Mouse (Mus musculus): ENCODE measurements around the gene Ptprg.

The Ptprg gene

GRCm38 (mm10) chr14:12124682-12125081, 571.4 kb downstream of the Ptprg start:
- DNase-seq (ENCODE audit: extremely low read depth, low read depth, low spot score) = no peak

DNA sequence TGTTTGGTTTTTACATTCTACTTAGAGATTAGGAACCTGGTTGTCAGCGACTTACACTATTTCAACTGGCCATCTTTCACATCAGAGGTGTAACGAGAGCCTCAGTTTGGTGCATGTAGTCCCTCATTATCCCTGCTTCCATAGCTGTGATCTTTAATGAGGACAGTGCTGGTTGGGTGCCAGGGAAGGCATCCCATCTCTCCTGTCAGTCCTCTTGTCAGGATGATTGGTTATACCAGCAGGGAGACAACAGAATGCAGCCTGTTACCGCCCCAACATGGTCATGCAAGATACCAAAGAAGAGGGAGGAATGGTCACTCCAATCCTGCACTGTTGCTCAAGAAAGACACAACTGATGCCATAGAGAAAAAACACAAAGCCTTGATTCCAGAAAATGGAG, 574.6 kb downstream of the Ptprg start:
- DNase-seq (ENCODE audit: extremely low read depth, low read depth, low spot score) = no peak

GRCm38 (mm10) chr14:12132046-12132615, 578.8 kb downstream of the Ptprg start:
- no peak for DNase-seq (ENCODE audit: extremely low read depth, low read depth, low spot score)

DNA sequence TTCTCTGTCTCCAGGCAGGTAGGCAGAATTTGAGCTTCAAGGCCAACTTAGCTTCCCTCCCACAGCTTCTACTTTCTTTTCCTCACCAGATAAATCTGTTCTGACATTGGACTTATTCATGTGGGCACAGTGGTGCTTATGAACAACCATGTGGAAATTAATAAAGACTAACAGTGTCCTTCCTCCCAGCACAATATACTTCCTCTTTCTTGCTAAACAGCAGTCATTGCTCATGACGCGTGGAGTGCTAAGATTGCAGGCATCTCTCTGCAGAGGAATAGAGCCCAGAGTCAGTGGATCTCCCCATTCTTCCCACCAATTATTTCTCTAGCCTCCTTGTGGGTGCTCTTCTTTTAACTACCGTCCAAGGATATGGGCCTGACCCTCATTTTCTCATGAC, 579.8 kb downstream of the Ptprg start:
- DNase-seq (ENCODE audit: extremely low read depth, low read depth, low spot score) = no peak

DNA sequence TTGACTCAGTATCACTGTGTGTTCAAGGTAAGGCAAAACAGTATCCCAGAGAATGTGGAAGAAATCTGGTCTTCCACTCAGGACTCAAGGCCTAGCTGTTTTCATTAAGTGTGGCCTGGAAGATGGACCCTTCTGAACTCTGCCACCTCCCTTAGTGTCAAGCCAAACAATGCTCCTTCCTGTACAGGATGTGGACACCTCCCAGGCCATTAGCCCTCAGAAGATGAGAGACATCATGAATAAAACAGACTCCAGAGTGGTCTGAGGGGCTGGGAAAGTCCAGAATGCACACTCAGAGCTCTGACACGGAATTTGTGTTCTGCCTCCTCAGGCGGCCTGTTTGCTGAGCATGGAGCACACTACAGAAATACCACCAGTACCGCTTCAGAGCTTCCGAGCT, 581.2 kb downstream of the Ptprg start:
- DNase-seq (ENCODE audit: extremely low read depth, low read depth, low spot score) = no peak

DNA sequence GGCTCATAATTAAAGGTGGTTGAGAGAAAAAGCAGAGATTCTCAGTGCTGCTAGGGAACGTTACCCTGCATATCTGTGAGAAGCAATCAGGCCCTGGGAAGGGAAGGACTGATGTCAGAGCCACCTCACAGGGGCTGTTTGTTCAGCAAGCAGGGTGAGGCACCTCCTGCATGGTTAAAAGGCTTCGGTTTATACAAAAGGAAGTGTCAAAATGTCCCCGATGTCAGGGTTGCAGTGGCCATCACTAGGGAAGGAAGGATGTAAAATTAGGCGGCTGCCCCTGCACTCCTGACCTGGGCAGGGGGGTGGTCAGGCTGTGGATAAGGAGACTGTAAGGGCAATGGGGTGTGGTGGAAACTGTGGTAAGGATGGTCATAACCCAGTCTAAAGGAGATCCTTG, 583.2 kb downstream of the Ptprg start:
- no peak for DNase-seq (ENCODE audit: extremely low read depth, low read depth, low spot score)

GRCm38 (mm10) chr14:12139643-12140481, 586.5 kb downstream of the Ptprg start:
- no peak for DNase-seq (ENCODE audit: extremely low read depth, low read depth, low spot score)

- DNase-seq (ENCODE audit: extremely low read depth, low read depth, low spot score) = no peak
These were observed 590.7 kb downstream of the Ptprg start for GRCm38 (mm10) chr14:12143941-12144485.

GRCm38 (mm10) chr14:12145919-12146318, 592.6 kb downstream of the Ptprg start:
- no peak for DNase-seq (ENCODE audit: extremely low read depth, low read depth, low spot score)

DNA sequence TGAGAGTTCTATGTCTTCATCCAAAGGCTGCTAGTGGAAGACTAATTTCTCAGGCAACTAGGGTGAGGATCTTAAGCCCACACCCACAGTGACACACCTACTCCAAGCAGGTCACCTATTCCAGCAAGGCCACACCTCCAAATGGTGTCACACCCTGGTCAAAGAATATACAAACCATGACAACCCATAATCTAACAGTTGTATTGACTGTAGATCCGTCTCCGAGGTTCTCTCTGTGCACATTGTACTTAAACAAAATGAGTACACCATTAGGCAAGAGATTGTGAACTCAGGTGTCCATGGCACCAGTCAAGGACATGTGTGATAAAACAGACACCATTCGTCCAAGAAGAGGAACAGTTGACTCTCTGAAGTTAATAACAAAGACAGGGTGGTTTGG, 596.2 kb downstream of the Ptprg start:
- DNase-seq (ENCODE audit: extremely low read depth, low read depth, low spot score) = no peak

DNA sequence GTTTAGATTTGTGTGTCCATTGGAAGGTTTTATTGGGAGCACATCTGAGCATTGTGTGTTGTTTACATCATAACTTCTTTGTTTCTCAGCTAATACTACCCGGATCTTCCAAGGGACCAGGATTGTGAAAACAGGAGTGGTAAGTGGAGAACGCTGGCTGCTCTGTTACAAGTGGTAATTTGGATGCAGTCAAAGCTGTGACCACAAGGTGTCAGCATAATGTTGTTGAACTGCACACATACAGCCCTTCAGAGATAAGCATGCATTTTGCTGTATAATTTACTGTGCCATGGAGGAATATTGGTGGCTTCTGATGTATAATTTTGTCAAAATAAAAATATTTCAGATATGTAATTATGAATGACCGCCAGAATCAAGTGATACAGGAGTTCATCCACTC, 598.6 kb downstream of the Ptprg start:
- DNase-seq (ENCODE audit: extremely low read depth, low read depth, low spot score) = no peak

GRCm38 (mm10) chr14:12152748-12153147, 599.4 kb downstream of the Ptprg start:
- no peak for DNase-seq (ENCODE audit: extremely low read depth, low read depth, low spot score)

DNA sequence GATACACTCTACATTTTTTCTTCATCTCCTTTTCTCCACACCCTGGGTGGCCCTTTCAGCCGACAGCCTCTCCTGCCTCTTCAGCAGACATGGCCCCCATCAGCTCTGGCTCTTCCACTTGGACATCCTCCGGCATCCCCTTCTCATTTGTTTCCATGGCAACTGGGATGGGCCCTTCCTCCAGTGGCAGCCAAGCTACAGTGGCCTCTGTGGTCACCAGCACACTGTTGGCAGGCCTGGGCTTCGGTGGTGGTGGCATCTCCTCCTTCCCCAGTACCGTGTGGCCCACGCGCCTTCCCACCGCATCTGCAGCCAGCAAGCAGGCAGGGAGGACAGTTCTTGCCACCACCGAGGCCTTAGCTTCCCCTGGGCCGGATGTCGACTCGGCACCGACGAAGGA, 600.3 kb downstream of the Ptprg start:
- DNase-seq (ENCODE audit: extremely low read depth, low read depth, low spot score) = no peak

- no peak for DNase-seq (ENCODE audit: extremely low read depth, low read depth, low spot score)
These were observed 608.5 kb downstream of the Ptprg start for GRCm38 (mm10) chr14:12161738-12162310.

- DNase-seq (ENCODE audit: extremely low read depth, low read depth, low spot score) = no peak
These were observed 609.1 kb downstream of the Ptprg start for GRCm38 (mm10) chr14:12162331-12162854.

DNA sequence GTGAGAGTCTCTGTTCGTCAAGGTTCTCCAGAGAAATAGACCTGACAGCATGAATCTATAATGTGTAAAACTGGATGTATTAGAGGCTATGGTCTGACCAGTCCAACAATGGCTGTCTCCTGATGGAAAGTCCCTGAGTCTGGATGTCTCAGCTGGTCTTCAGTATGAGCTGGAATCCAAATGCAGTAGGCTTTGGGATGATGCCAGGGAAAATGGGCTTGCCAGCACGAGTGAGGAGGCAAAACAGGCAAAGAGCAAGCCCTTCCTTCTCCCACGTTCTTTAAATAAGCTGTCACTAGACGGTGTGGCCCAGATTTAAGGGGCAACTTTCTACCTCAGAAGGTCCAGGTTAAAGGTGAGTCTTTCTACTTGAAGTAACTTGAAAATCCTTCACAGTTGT, 609.9 kb downstream of the Ptprg start:
- no peak for DNase-seq (ENCODE audit: extremely low read depth, low read depth, low spot score)

- DNase-seq (ENCODE audit: extremely low read depth, low read depth, low spot score) = no peak
These were observed 613.9 kb downstream of the Ptprg start for GRCm38 (mm10) chr14:12167215-12167614.

- no peak for DNase-seq (ENCODE audit: extremely low read depth, low read depth, low spot score)
These were observed 614.3 kb downstream of the Ptprg start for GRCm38 (mm10) chr14:12167651-12168050.

GRCm38 (mm10) chr14:12177436-12177835, 624.1 kb downstream of the Ptprg start:
- no peak for DNase-seq (ENCODE audit: extremely low read depth, low read depth, low spot score)

DNA sequence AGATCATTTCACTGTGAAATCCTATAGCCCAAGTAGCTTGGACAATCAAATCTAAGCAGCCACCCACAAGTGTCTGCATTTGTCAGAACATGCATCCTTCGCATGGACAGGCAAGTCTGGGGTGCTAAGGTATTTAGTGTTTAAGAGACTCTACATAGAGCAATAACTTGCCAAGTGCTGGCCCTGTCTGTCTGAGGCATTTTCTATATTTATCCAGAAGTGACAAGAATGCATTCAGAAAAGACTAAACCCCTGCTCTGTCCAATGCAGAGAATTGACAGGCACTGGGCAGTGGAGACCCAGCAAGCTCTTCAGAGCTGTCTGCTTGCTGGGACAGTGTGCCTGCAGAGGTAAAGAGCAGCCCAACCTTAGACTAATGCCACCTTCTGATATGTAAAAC, 625.3 kb downstream of the Ptprg start:
- no peak for DNase-seq (ENCODE audit: extremely low read depth, low read depth, low spot score)

GRCm38 (mm10) chr14:12180116-12180515, 626.8 kb downstream of the Ptprg start:
- no peak for DNase-seq (ENCODE audit: extremely low read depth, low read depth, low spot score)

DNA sequence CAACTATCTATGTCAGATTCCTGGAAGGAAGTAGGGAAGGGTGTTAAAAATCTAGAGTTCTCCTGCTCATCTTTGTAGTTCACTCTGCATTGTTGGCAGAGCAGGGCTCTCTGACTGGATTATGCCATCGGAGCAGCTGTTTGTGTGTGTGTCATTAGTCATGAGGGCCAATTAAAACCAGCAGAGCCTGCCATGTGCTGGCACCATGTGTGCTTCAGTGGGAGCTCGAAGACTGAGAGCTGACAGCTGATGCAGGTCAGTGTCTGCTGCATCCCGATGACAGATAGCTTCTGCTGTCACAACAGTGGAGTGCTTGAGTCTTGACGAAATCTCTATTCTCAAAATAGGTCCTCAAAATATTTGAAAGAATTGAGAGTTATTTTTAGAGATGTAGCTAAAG, 631.7 kb downstream of the Ptprg start:
- DNase-seq (ENCODE audit: extremely low read depth, low read depth, low spot score) = no peak
